Mouse (Mus musculus): Measurements from ENCODE around the gene Arrb1. TPM values are rescaled to one million over a fixed set of nuclear protein-coding genes. Genes with fewer than 3 reads are reported as not detected.
"Not testable (repeated sequence)": the region's sequence is repeated elsewhere in the genome, so short reads cannot be mapped to it uniquely, and the experiment has no call there.

The Arrb1 gene
- 45.5 and 63.2 TPM in 2 replicates for polyA plus RNA-seq (2012; rRNA removed)

DNA sequence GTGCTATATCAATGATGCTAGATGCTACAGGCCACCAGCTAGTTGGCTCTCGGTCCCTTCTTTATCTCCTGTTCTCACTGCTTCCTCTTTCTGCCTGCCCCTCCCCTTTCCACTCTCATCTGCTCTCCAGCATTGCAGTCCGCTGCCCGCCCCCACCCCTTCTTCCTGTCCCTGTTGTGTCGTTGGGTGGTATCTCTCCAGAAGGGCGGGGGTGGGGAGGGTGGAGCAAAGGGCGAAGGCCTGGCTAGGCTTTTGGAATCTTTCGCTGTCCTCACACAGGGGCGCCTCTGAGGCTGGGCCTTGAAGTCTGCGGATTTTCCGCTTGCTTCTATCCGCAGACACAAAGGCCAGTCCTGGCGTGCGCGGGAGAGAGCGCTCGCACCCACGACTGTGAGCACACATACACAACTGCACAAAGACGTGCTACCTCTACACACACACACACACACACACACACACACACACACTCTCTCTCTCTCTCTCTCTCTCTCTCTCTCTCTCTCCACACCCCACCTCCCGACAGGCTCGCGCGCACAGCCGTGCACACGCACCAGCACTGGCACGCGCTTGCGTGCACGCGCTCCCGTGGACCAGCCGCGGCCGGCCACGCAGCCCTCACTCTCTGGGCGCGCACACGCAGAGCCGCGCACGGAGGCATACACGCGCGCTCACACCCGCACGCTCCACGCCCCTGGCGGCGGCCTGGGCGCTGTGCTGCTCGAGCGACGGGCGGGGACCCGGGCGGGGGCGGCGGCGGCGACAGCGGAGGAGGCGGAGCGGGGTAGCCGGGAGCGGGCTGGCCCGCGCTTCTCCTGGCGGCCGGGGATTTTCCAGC lies at the start of gene Arrb1:
Gene Arrb1 (plus strand): TSS at position 566 of the 835 bp plus-strand sequence.
- TF ChIP-seq POLR2A (IDR thresholded peaks at IDR 0.05; ENCODE audit: borderline replicate concordance, extremely low read depth, insufficient read depth, insufficient read length, poor library complexity, severe bottlenecking) (peak; percentile 70), CTCF (IDR thresholded peaks at IDR 0.05; ENCODE audit: borderline replicate concordance, extremely low read depth, insufficient read depth, insufficient read length) (peak; percentile 46; the same call in 1 of the 2 replicates)
- DNase-seq (ENCODE audit: low read depth): peak; percentile 94

DNA sequence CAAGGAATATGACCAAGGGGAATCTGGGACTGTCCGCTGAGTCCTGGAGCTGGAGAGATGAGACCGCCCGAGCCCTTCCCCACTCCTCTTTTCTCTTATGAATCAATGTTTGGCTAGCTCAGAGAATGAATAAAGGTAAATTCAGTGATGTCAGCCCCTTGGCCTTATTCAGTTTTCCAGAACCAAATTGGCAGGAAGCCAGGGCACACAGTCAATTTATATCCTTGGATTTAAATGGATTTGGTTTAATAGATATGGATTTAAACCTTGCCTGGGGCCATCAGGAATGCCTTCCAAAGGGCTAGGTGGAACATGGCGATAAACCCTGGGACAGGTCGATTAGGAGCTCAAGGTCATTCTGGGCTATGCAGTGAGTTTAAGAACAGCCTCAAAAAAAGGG lies 45.6 kb upstream of the Arrb1 start:
- TF ChIP-seq POLR2A (IDR thresholded peaks at IDR 0.05; ENCODE audit: borderline replicate concordance, extremely low read depth, insufficient read depth, insufficient read length, poor library complexity, severe bottlenecking): no peak
- no peak for TF ChIP-seq CTCF (IDR thresholded peaks at IDR 0.05; ENCODE audit: borderline replicate concordance, extremely low read depth, insufficient read depth, insufficient read length)
- peak; percentile 25 for DNase-seq (ENCODE audit: low read depth)

DNA sequence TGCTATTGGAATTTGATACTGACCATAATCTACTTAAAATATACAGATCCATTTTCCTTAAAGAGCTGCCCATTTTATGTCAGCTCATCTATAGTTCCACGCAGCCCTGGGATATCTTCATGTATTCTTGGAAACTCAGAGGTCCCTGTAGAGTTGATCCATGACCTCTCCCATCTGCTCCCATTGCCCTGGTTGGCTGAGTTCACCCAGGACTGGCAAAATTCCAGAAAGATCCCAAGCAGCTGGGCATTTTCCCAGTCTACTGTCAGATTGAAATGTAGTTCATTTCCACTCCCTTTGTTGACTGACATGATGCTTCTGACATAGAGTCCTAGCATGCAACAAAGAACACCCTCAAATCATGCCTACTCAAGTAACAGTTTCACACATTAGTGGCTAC lies 36.1 kb upstream of the Arrb1 start:
- TF ChIP-seq POLR2A (IDR thresholded peaks at IDR 0.05; ENCODE audit: borderline replicate concordance, extremely low read depth, insufficient read depth, insufficient read length, poor library complexity, severe bottlenecking): no peak
- TF ChIP-seq CTCF (IDR thresholded peaks at IDR 0.05; ENCODE audit: borderline replicate concordance, extremely low read depth, insufficient read depth, insufficient read length): no peak
- no peak for DNase-seq (ENCODE audit: low read depth)

DNA sequence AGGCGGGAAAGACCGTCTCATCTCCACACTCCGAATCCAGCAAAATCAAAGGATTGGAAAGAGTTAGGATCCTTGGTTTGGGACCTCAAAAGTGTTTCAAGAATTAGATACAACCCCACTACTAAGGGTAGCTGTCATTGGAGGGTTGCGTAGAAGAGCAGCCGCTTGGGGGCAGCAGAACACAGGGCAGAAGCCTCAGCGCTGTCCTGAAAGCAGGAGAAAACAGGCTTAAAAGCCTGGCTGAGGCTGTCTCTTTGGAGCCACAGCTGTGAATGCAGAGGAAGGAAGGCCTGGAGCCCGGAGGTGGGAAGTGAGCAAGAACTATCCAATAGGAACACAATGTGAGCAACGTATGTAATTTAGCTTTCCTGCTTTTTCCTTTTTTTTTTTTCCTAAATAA lies 35.1 kb upstream of the Arrb1 start:
- TF ChIP-seq CTCF (IDR thresholded peaks at IDR 0.05; ENCODE audit: borderline replicate concordance, extremely low read depth, insufficient read depth, insufficient read length) (peak; percentile 96), POLR2A (IDR thresholded peaks at IDR 0.05; ENCODE audit: borderline replicate concordance, extremely low read depth, insufficient read depth, insufficient read length, poor library complexity, severe bottlenecking) (no peak)
- DNase-seq (ENCODE audit: low read depth): peak; percentile 93

DNA sequence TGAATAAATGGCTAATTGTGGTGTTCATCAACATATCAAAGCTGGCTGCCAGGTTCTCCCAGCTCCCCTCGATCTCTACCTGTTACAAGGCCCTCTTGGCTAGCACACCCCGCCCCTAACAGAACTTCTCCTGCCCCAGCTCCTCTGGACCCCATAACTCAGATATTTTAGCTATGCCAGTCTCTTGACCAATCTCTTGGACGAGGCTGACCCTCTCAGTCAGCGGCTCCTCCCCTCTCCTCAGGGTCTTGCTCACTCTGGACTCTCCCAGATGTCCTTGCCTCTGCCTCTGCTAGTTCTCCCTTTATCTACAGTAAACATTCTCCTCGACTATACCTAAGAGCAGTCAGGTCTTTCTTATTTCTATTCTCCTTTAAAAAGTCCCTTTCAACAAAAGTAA lies 34.6 kb upstream of the Arrb1 start:
- no peak for DNase-seq (ENCODE audit: low read depth)
- TF ChIP-seq CTCF (IDR thresholded peaks at IDR 0.05; ENCODE audit: borderline replicate concordance, extremely low read depth, insufficient read depth, insufficient read length) (no peak), POLR2A (IDR thresholded peaks at IDR 0.05; ENCODE audit: borderline replicate concordance, extremely low read depth, insufficient read depth, insufficient read length, poor library complexity, severe bottlenecking) (no peak)

DNA sequence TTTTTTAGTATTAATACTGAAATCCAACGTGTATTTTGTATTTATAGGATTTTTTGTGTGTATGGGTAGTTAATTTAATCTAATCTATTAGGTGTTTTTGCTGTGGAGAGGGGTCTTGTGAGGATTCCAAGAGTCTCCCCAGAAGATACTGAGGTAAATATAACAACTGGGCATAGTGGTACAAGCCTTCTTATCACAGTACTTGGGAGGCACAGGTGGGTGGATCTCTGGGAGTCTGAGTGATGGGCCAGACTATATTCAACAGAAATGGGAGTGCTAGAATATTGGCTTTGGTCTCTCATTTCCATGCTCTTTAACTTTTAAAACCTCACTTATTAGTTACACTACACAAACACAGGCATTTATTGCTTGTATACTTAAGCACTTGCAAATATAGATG lies 34.1 kb upstream of the Arrb1 start:
- no peak for DNase-seq (ENCODE audit: low read depth)
- TF ChIP-seq POLR2A (IDR thresholded peaks at IDR 0.05; ENCODE audit: borderline replicate concordance, extremely low read depth, insufficient read depth, insufficient read length, poor library complexity, severe bottlenecking) (no peak), CTCF (IDR thresholded peaks at IDR 0.05; ENCODE audit: borderline replicate concordance, extremely low read depth, insufficient read depth, insufficient read length) (no peak)

DNA sequence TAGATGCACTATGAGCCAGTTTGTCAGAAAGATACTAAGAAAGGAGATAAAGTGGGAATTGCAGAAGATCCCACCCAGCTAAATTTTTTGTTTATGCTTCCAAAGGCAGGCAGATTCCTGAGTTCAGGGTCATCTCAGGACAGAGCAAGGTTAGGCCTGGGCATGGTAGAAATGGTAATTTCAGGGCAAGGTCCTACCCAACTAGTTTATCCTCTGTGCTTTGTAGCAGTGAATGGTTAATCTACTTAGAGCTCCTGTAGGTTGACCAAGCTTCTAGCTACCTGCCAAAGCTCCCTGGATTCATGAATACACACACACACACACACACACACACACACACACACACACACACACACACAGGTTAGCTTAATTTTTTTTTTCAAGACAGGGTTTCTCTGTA lies 30.7 kb upstream of the Arrb1 start:
- DNase-seq (ENCODE audit: low read depth): no peak
- TF ChIP-seq CTCF (IDR thresholded peaks at IDR 0.05; ENCODE audit: borderline replicate concordance, extremely low read depth, insufficient read depth, insufficient read length) (no peak), POLR2A (IDR thresholded peaks at IDR 0.05; ENCODE audit: borderline replicate concordance, extremely low read depth, insufficient read depth, insufficient read length, poor library complexity, severe bottlenecking) (no peak)

DNA sequence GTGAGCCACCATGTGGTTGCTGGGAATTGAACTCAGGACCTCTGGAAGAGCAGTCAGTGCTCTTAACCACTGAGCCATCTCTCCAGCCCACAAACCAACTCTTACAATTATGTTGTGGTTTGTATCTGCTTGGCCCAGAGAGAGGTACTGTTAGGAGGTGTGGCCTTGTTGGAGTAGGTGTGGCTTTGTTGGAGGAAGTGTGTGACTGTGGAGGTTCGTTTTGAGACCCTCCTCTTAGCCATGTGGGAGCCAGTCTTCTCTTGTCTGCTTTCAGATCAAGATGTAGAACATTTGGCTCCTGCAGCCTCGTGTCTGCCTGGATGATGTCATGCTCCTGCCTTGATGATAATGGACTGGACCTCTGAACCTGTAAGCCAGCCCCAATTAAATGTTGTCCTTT lies 27.1 kb upstream of the Arrb1 start:
- DNase-seq (ENCODE audit: low read depth): not testable (repeated sequence)

DNA sequence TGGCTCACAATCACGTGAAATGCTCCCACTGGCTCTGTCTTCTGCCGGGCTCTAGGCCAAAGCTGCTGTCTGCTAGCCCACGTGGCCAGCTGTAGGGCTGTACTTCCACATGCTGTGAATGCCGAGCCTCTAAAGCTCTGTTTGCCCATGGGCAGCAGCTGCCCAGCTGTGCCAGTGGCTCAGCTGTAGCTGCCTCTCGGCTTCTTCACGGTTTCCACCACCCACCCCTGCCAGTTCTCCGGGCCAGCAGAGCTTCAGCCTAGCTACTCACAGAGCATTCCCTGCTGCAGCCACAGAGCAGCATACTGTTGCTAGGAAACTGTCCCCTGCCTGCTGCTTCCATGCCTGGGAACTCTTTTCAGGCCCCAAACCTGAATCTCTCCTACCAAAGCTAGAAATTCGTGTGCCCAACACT lies 25.2 kb upstream of the Arrb1 start:
- TF ChIP-seq POLR2A (IDR thresholded peaks at IDR 0.05; ENCODE audit: borderline replicate concordance, extremely low read depth, insufficient read depth, insufficient read length, poor library complexity, severe bottlenecking) (no peak), CTCF (IDR thresholded peaks at IDR 0.05; ENCODE audit: borderline replicate concordance, extremely low read depth, insufficient read depth, insufficient read length) (no peak)
- DNase-seq (ENCODE audit: low read depth): peak; percentile 77

DNA sequence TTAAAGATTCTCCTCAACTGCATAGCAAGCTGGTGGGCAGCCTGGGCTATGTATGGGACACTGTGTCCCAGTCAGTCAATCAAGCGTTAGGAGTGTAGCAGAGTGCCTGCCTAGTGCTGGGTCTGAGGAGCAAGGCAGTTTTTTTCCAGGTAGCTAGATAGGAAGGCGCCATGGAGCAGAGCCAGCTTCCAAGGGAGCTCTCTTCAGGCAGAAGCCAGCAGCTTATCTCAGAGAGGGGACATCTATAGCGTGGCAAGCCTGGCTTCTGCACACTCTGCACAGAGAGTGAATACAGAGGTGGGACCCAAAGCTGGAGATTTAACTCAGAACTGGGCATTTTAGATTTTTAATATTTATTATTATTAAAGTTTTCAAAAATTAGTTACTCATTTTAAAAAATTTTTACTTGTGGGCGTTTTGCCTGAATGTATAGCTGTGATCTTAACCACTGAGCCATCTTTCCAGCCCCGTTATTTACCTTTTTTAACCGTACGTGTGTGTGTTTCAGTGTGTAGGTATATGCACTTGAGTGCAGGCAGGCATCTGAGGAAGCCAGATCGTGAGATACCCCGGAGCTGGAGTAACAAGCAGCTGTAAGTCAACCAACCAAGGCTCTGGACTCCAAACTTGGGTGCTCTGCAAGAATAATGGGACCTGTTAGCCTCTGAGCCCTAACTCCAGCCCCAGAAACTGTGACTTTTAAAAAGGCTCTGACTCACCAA lies 19.0 kb upstream of the Arrb1 start:
- no peak for DNase-seq (ENCODE audit: low read depth)
- TF ChIP-seq CTCF (IDR thresholded peaks at IDR 0.05; ENCODE audit: borderline replicate concordance, extremely low read depth, insufficient read depth, insufficient read length) (no peak), POLR2A (IDR thresholded peaks at IDR 0.05; ENCODE audit: borderline replicate concordance, extremely low read depth, insufficient read depth, insufficient read length, poor library complexity, severe bottlenecking) (no peak)

DNA sequence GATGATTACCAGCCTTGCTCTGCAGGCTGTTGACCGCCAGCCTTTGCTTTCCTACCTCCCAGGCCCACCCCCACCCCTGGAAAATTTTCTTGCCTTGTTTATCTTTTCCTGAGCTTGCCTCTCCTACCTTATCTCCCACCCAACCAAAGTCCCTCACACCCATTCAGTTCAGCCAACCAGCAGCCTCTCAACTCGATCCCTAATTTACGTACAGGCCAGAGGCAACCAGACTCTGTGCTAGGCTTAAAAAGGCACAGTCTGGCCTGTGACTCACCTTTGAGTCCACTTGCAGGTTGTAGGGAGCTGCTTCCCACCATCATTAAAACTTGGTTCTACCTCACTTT lies 18.5 kb upstream of the Arrb1 start:
- TF ChIP-seq POLR2A (IDR thresholded peaks at IDR 0.05; ENCODE audit: borderline replicate concordance, extremely low read depth, insufficient read depth, insufficient read length, poor library complexity, severe bottlenecking) (no peak), CTCF (IDR thresholded peaks at IDR 0.05; ENCODE audit: borderline replicate concordance, extremely low read depth, insufficient read depth, insufficient read length) (no peak)
- DNase-seq (ENCODE audit: low read depth): no peak
